Mouse (Mus musculus) ES-CJ7 (cell line): Measurements from ENCODE around the gene Vmn1r117.
"Not testable (repeated sequence)": the region's sequence is repeated elsewhere in the genome, so short reads cannot be mapped to it uniquely, and the experiment has no call there.

Source experiments
- DNase-seq: peaks from one replicate; pipeline ENCODE4 v3.0.0; 2011; ENCODE audit warnings: low read depth, low spot score

Gene Vmn1r117

GRCm38 (mm10) chr7:20884021-20884420 lies at the start of gene Vmn1r117:
Vmn1r117 (minus strand) TSS chr7:20884121.
- not testable (repeated sequence) for DNase-seq

GRCm38 (mm10) chr7:20912247-20912646 lies 28.3 kb upstream of the Vmn1r117 start, which contains the start of gene Vmn1r118:
Vmn1r118 (minus strand) TSS chr7:20912347.
- not testable (repeated sequence) for DNase-seq

- DNase-seq: not testable (repeated sequence)
Observed at GRCm38 (mm10) chr7:20871956-20872355, 12.0 kb downstream of the Vmn1r117 start, which contains the start of gene Vmn1r116. Vmn1r116 (plus strand) TSS chr7:20872256.

GRCm38 (mm10) chr7:20844885-20845284 lies 39.0 kb downstream of the Vmn1r117 start, which contains the start of gene Vmn1r115:
Vmn1r115 (minus strand) TSS chr7:20844985.
- not testable (repeated sequence) for DNase-seq
